Mouse (Mus musculus) erythroblast, adult 5-6 weeks (primary cell): ENCODE data around the gene Kidins220. TPM values are rescaled to one million over a fixed set of nuclear protein-coding genes. Genes with fewer than 3 reads are reported as not detected.

Experiments
- ATAC-seq: replicated peaks from 2 replicates; pipeline ENCODE4 v1.8.0; 2016; ENCODE audit warnings: moderate number of reproducible peaks, mild to moderate bottlenecking, moderate TSS enrichment, inconsistent platforms; ENCODE audit not compliant: poor library complexity, low FRiP score, severe bottlenecking
- total RNA-seq, 2 experiments: library from RNA; stranded (forward) in 1 of 2; stranded (reverse) in 1 of 2; fragments of 150-400 nt in 1 of 2; fragments of 200-764, 138-1000 nt in 1 of 2; gene quantifications; 2 replicates each; pipeline versions ENCODE4 v1.2.3 to v1.2.4; 2015 to 2017; ENCODE audit warnings: low replicate concordance in 2 of 2

The Kidins220 gene
- total RNA-seq (2015; ENCODE audit: low replicate concordance) (11.5 and 19.0 TPM in 2 replicates), total RNA-seq (2017; ENCODE audit: low replicate concordance) (16.4 and 19.4 TPM in 2 replicates)

DNA sequence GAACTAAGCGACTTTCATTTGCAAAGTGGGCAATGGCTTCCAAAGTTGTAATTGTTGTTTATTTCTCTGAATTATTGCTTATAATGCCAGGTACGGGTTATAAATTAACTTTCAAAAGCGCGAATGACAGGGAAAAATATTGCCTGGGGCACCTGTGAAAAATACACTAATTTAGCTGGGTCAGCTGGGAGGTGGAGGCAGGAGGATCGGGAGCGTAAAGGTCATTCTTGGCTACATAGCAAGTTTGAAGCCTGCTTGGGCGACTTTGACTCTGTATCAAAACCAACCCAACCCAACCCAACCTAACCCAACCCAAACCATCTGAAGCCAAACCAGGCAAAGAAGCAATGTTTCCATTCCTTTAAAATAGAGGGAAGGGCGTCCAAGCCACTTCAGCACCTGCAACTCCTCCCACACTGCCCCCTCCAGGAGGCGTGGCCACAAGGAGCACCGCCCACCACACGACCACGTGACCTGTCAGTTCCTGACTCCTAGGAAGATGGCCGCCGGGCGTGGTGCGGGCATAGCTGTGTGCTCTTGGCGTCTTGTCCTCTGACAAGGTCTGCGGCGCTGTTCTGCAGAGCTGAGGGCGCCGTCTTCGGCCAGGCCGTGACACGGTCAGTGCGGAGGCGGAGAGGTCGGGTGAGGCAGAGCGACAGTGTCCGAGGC is at the start of gene Kidins220:
TSS of gene Kidins220 (plus strand) at position 480 of the 669 bp plus-strand sequence.
- ATAC-seq, result peak; percentile 91

DNA sequence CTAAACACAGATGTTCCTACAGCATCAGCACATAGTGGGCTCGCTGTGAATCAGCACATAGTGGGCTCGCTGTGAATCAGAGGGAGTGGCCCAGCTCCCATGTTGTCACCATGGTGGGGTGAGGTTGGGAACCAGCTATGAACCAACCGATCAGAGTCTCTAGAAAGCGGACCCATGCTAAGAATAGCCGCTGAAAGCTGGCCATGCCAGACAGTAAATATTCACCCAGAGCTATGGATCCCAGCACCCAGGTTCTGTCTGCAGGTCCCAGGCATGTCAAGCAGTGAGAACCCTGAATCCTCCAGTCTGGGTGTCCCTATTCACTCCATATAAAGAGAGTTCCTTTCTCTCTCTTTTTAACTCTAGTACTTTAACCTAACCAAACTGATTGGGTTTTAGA is 49.4 kb upstream of the Kidins220 start:
- no peak for ATAC-seq

DNA sequence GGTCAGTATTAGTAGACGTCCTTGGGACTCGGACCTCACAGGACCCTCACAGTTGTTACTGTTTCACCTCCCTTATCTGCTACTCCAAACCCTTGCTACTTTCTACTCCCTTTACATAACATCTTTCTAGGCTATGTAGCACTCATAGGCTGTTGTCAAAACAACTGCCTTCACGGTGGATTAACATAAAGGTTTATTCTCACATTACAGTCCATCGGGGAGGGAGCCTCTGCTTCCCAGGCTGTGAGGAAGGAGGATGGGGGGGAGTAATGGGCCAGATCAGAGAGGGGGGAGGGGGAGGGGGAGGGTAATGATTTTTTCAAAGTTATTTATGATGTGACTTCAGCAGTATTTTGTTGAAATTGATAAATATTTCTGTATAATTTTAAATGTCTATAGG is 49.0 kb upstream of the Kidins220 start:
- ATAC-seq, result no peak

- no peak for ATAC-seq
Observed at GRCm38 (mm10) chr12:24928051-24928748, 46.5 kb upstream of the Kidins220 start.

DNA sequence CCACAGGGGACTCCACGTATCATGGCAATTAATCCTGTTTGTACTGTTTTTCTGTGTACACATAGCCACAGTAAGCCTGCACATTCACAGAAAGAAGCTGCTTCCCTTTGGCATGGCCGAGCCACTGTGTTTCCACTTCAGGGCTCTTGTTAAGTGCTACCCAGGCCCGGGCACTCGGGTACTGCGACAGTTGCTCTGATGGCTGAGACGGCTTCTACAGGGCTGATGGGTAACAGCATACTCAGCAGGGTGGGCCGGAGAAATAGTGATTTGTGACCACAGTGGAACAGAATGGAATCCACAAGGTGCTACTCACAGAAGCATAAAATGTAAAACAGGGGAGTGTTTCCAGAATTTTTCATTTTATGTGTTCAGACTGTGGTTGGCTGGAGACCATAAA is 45.7 kb upstream of the Kidins220 start:
- no peak for ATAC-seq

GRCm38 (mm10) chr12:24930760-24931159 is 44.0 kb upstream of the Kidins220 start:
- ATAC-seq, result peak; percentile 88

- ATAC-seq, result no peak
Observed at GRCm38 (mm10) chr12:24932120-24932519, 42.6 kb upstream of the Kidins220 start.

- ATAC-seq, result no peak
Observed at GRCm38 (mm10) chr12:24933206-24933775, 41.4 kb upstream of the Kidins220 start.

DNA sequence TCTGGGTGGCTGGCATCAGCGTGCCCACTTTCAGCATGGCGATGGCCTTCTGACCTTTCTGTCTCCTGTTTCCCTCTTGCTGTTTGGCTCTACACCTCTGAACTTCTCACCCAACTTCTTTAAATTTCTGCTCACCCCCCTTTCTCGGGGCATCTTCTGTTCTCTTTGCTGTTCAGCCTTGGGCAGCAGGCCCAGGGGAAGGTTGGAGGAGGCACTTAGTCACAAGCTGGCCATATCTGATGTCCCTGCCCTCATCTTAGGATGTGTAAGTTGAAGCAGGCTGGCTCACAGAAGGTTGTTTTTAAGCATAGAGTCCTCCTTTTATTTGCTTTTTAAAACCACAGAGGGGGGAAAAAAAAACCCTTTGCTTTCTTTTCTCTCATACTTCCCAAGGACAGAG is 40.7 kb upstream of the Kidins220 start:
- ATAC-seq, result no peak

- no peak for ATAC-seq
Observed at GRCm38 (mm10) chr12:24936281-24936680, 38.4 kb upstream of the Kidins220 start.

- no peak for ATAC-seq
Observed at GRCm38 (mm10) chr12:24939372-24939771, 35.4 kb upstream of the Kidins220 start.

- peak; percentile 90 for ATAC-seq
Observed at GRCm38 (mm10) chr12:24942619-24943287, 32.0 kb upstream of the Kidins220 start.

DNA sequence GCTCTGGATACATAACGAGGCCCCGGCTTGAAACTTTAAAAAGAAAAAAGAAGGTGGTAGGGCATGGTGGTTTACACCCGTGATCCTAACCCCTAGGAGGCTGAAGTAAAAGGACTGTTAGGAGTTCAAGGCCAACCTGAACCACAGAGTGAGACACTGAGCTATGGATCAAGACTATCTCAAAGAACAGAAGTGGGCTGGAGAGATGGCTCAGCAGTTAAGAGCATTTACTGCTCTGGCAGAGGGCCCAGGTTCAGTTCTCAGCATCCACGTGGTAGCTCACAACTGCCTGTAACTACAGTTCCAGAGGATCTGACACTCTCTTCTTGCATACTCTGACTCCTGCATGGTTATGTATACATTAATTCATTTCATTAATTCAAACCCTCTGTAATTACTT is 31.3 kb upstream of the Kidins220 start:
- ATAC-seq, result peak; percentile 46

GRCm38 (mm10) chr12:24944597-24944996 is 30.1 kb upstream of the Kidins220 start:
- no peak for ATAC-seq

DNA sequence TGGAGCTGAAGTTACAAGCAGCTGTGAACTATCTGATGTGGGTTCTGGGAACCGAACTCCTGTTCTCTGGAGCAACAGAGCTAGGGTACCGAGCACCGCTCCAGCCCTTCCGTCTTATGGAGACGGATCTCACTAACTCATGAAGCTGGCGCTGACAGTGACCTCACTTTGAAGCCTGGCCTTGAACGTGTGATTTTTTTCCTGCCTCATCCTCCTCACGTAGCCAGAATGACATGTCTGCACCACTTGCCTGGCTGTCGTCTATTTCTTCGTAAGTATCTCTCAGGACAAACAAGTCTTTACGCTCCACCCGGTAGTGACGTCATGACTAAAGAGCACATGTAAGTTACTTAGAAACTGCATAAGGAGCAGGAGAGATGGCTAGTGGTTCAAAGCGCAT is 27.7 kb upstream of the Kidins220 start:
- no peak for ATAC-seq

- peak; percentile 65 for ATAC-seq
Observed at GRCm38 (mm10) chr12:24948344-24948743, 26.4 kb upstream of the Kidins220 start.

- peak; percentile 58; the same call in 1 of the 2 replicates for ATAC-seq
Observed at GRCm38 (mm10) chr12:24950376-24951046, 24.2 kb upstream of the Kidins220 start.

DNA sequence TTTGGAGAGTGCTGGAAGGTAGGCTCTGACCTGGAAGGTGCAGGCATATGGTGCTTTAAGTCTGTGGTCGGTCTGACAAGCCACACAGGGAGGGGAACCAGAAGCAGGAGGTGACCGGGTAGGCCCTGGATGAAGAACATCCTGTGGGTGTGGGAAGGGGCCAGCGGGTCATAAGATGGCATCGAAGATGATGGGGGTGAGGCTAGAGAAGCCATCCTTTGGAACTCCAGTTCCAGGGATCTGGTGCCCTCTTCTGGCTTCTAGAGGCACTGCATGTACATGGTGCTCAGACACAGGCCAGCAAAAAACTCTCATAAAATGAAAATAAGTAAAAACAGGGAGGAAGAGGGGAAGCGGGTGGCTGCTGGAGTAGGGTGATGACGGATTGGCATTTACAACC is 22.6 kb upstream of the Kidins220 start:
- ATAC-seq, result peak; percentile 69

- ATAC-seq, result no peak
Observed at GRCm38 (mm10) chr12:24955137-24955536, 19.6 kb upstream of the Kidins220 start.

- ATAC-seq, result no peak
Observed at GRCm38 (mm10) chr12:24958526-24958925, 16.2 kb upstream of the Kidins220 start.
